Mouse (Mus musculus): Measurements from ENCODE around the gene Ccnb1ip1.

Gene Ccnb1ip1

DNA sequence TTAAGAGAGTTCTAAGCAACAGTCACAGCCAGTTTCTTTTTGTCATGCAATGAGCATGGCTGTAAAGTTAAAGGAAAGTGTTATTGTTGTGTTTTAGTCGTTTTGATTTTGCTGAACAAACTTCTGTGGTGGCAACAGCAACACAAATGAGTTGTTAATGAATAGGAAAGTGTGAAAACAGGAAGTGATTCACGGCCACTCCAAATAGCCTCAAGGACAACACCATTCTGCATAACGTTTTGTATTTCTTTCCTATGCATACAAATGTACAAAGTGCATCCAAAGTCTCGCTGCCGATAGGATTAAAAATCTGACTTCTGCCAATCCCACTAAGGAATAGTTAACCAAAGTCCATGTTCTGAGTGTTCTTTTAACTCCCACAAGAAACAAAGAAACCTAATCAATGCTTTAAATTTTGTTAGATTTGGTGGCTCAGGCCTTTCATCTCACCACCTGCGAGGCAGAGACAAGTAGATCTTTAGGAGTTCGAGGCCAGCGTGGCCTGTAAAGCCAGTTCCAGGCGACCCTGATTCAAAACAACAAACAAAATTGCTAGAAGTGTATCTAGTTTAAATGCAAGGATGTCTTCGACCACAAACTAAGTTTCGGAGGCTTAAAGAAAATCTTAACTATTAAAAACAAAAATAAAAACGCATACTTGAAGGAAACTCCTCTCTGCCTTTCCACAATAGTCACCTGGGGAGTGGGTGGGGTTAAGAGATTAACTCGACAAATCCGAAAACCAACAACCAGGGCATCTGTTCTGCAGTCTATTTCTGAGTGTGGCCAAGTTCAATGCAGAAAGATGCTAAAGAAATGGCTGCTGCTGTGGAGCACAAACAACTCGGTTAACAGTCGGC, 22.9 kb downstream of the Ccnb1ip1 start:
- no peak for DNase-seq (ENCODE audit: low spot score in 2 of 2)

DNA sequence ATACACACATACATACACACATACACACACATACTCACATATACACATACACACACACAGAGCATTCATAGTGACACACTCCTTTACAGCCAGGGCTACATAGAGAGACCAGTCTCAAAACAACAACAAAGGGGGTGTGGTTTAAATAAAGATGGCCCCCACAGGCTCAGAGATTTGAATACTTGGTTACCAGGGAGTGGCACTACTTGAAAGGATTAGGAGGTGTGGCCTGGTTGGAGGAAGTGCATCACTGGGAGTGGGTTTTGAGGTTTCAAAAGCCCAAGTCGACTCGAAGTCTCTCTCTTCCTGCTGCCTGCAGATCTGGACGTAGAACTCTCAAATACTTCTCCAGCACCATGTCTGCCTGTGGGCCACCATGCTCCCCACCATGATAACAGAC, 25.4 kb downstream of the Ccnb1ip1 start:
- DNase-seq (ENCODE audit: low spot score in 2 of 2): no peak

DNA sequence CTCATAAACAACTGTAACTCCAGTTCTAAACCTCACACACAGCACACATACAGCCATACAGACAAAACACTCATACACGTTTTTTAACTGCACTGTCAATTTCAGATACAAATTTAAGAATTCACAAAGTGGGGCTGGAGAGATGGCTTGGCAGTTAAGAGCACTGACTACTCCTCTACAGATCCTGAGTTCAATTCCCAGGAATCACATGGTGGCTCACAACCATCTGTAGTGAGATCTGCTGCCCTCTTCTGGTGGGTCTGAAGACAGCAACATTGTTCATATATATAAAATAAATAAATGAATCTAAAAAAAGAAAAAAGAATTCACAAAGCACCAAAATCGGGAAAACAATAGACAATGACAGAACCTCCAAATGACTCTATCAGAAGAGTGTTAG, 36.2 kb downstream of the Ccnb1ip1 start:
- DNase-seq (ENCODE audit: low spot score in 2 of 2): no peak

DNA sequence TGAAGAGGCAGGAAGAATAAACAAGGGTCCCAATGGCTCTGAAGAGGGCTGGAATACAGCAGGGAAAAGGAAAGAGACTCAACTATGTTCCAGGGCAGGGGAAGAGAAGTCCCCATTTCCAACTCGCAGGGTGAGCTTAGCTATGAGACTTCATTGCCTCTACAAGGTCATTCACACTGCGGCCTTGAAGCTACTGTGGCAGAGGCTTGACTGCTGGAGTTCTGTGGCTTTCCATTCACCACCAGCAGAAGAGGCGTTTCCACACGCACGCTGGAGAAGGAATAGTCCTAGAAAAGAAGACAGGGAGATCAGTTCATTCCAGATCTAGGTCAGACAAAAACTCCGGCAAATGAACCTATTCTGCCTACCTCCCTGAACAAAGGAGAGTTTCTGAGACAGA, 41.8 kb downstream of the Ccnb1ip1 start:
- DNase-seq (ENCODE audit: low spot score in 2 of 2): no peak

DNA sequence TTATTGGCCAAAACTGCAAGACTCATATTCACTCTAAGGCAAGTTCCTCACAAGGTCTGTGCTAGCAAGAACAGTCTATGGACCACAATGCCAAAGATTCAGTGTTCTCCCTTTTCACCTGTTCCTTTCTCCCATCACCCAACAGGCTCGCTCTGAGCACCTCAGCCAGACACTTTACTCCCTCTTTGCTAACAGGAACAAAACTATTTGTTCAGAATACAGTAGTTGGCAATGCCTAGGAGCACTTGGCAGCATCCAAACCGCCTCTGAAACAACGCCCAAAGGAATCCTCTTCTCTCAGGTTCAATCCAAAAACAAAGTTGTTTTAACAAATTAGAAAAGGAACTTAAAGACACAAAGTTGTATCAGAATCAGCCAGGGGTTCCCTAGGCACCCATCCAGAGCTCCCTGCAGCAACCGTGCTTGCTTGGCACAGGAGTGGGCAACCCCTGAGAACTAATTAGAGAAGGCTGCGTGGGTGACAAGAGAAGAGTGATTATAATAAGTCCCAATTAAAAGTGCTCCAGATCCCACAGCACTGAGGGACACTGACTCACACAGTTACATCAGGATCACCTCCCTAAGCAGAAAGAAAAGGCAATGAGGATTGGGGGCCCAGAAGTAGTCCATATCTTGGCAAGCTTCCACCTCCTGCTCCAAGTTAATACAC, 49.0 kb downstream of the Ccnb1ip1 start:
- DNase-seq (ENCODE audit: low spot score in 2 of 2): no peak

DNA sequence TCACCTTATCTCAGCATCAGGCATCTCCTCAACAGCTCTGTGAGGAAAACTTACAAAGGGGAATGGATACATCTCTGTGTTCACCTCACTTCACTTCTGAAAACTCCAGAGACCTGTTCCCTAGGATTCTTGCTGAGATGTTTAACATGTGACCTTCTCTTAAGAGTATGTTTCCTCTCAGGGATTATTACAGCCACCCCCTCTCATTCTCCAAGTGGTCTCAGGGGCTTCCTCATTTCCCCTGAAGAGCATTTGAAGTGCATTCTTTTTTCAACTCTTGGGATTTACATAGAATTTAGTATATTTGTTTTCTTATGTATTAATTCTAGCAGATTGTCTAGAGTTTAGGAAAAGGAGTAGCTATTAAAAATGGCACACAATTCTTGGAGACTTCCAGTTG, 62.5 kb downstream of the Ccnb1ip1 start, which contains the start of gene Olfr749:
Gene Olfr749, minus strand, starts transcription at position 101 of the 400 bp plus-strand sequence.
- DNase-seq (ENCODE audit: low spot score in 2 of 2): no peak

DNA sequence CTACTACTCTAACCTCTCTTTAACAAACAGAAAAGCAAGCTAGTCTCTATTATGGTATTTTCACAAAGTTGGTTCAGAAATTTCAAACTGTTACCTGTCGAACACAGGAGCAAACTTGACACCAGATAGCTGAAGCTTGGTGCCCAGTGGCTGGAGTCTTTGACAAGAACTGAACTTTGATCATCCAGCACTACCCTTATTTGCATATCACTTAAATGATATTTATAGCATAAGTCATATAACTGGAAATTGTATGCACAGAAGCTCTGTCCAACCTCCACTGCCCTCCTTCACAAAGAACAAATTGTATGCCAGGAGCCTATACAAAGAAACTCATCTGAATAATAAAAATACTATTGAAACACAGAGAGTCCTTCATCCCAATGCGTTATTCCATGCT, 65.9 kb downstream of the Ccnb1ip1 start:
- no peak for DNase-seq (ENCODE audit: low spot score in 2 of 2)

DNA sequence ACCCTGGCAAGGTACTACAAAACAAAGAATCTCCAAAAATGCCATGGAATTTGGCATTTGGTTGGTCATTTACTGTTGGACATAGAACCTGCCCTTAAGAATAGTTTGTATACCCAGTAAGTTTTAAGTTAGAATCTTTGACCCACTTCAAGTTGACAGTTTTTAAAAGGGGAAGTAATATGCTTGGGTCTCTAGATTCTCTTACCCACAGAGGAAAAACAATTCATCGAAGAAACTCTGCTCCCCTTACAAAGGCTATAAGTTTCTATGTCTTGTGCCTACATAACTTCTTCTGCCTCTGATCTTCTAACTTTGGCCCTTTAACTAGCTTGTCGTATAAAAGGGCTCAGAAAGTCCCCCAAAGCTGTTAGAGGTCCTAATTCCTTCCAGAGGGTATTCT, 67.2 kb downstream of the Ccnb1ip1 start:
- no peak for DNase-seq (ENCODE audit: low spot score in 2 of 2)
